Mouse (Mus musculus) thymus, postnatal 0 days (tissue): Measurements from ENCODE around the gene Cyp39a1. TPM values are rescaled to one million over a fixed set of nuclear protein-coding genes. Genes with fewer than 3 reads are reported as not detected.

ENCODE experiments used
- DNase-seq: peaks from one replicate; pipeline ENCODE4 v3.0.0-alpha.2; 2015; ENCODE audit warnings: low spot score
- polyA plus RNA-seq: library from polyadenylated mRNA; unstranded; fragments of >200 nt; fragmentation: Nextera tagmentation; extraction: Ambion mirVana; gene quantifications from 2 replicates; pipeline ENCODE4 v1.2.1, GENCODE M21; 2015

The Cyp39a1 gene
- polyA plus RNA-seq, 1 experiment from 2014 or later, result 3.0 TPM

- no peak for DNase-seq
Measured at GRCm38 (mm10) chr17:43758607-43759259, 91.5 kb downstream of the Cyp39a1 start.

GRCm38 (mm10) chr17:43784531-43784930, 117.3 kb downstream of the Cyp39a1 start:
- no peak for DNase-seq

GRCm38 (mm10) chr17:43788222-43788621, 121.0 kb downstream of the Cyp39a1 start:
- DNase-seq, result no peak

GRCm38 (mm10) chr17:43789376-43789775, 122.2 kb downstream of the Cyp39a1 start:
- DNase-seq, result no peak

GRCm38 (mm10) chr17:43791751-43792150, 124.5 kb downstream of the Cyp39a1 start:
- DNase-seq, result no peak

- DNase-seq, result no peak
Measured at GRCm38 (mm10) chr17:43794731-43795280, 127.6 kb downstream of the Cyp39a1 start.

Other genes starting within 250 kb of the Cyp39a1 start
- 0.66 and 0.69 TPM in 2 replicates for gene Mep1a, start 164.6 kb upstream of the Cyp39a1 start, polyA plus RNA-seq
- gene Ankrd66, start 123.8 kb upstream of the Cyp39a1 start, polyA plus RNA-seq, result 0.10 and 0.15 TPM in 2 replicates
- 8.2 and 8.6 TPM in 2 replicates for gene Pla2g7, start 99.3 kb upstream of the Cyp39a1 start, polyA plus RNA-seq
- gene Tdrd6, start 37.1 kb upstream of the Cyp39a1 start, polyA plus RNA-seq, result not detected in 2 replicates
- 4.8 and 7.6 TPM in 2 replicates for gene Slc25a27, start 211 bp upstream of the Cyp39a1 start, polyA plus RNA-seq
- 0.73 and 1.3 TPM in 2 replicates for gene Rcan2, start 133.9 kb downstream of the Cyp39a1 start, polyA plus RNA-seq